Mouse (Mus musculus) heart, adult 11 months (tissue): ENCODE results near the gene Ripor2.
A peak's percentile ranks its signal among the peaks of the same experiment; 100 is the strongest.

Experiments
- DNase-seq: peaks from one replicate; pipeline ENCODE4 v3.0.0; 2022

The Ripor2 gene

DNA sequence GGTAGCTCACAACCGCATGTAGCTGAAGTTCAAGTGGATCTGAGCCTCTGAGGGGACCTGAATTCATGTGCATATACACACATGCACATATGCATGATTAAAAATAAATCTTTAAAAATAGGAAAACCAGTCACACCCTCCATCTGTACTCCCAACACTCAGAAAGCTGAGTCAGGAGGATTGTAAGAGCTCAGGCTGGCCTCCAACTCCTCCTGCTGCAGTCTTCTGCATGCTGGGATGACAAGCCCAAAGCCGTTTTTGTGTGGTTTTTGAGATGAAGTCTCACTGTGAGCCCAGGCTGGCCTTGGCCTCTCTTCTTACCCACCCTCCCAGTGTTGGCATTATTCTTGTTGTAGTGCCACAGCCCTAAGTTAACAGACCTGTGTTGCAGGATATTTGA lies 196.0 kb downstream of the Ripor2 start:
- peak; percentile 78 for DNase-seq

GRCm38 (mm10) chr13:24778706-24779380 lies 196.9 kb downstream of the Ripor2 start:
- DNase-seq = peak; percentile 90

GRCm38 (mm10) chr13:24781916-24782315 lies 199.9 kb downstream of the Ripor2 start:
- DNase-seq = peak; percentile 89
